Mouse (Mus musculus) hindbrain, embryonic 15.5 days (tissue): ENCODE measurements around the gene Arhgap35. TPM values are rescaled to one million over a fixed set of nuclear protein-coding genes. Genes with fewer than 3 reads are reported as not detected.

ENCODE experiments used
- ATAC-seq: fragments of 200-750 bp; cut with Nextera tagmentation; 2 replicates; pipeline ENCODE4 v1.8.0; 2017; ENCODE audit warnings: low read depth, moderate number of reproducible peaks, moderate TSS enrichment; ENCODE audit not compliant: low FRiP score
- H3K27ac ChIP-seq: fragments of 300-500 bp; sonication (generic); replicated peaks from 2 replicates; pipeline ENCODE4 v1.5.1; 2015; ENCODE audit warnings: mild to moderate bottlenecking, inconsistent platforms
- H3K27me3 ChIP-seq: fragments of 300-500 bp; sonication (generic); 2 replicates; pipeline ENCODE4 v1.6.1; 2015; ENCODE audit warnings: control low read depth, inconsistent platforms
- H3K36me3 ChIP-seq: fragments of 300-500 bp; sonication (generic); 2 replicates; pipeline ENCODE4 v1.6.1; 2015; ENCODE audit warnings: control low read depth, inconsistent platforms
- H3K4me1 ChIP-seq: fragments of 300-500 bp; sonication (generic); replicated peaks from 2 replicates; pipeline ENCODE4 v1.6.1; 2015; ENCODE audit warnings: control low read depth, inconsistent platforms
- H3K4me2 ChIP-seq: fragments of 300-500 bp; sonication (generic); 2 replicates; pipeline ENCODE4 v1.6.1; 2015; ENCODE audit warnings: moderate library complexity, mild to moderate bottlenecking, inconsistent platforms
- H3K4me3 ChIP-seq: fragments of 300-500 bp; sonication (generic); 2 replicates; pipeline ENCODE4 v1.5.1; 2015; ENCODE audit warnings: mild to moderate bottlenecking, inconsistent platforms
- H3K9ac ChIP-seq: fragments of 300-500 bp; sonication (generic); 2 replicates; pipeline ENCODE4 v1.6.1; 2015; ENCODE audit warnings: inconsistent platforms
- H3K9me3 ChIP-seq: fragments of 300-500 bp; sonication (generic); 2 replicates; pipeline ENCODE4 v1.6.1; 2016; ENCODE audit warnings: control low read depth, inconsistent platforms
- WGBS: fragments of 180-500 bp; shearing (Covaris S2); methylation state at CpG from one replicate; pipeline ENCODE4 v1.1.7; 2015; 5-methylcytosine and 5-hydroxymethylcytosine counted together
- polyA plus RNA-seq: library from polyadenylated mRNA; unstranded; fragments of >200 nt; fragmentation: Nextera tagmentation; extraction: Ambion mirVana; gene quantifications from 2 replicates; pipeline ENCODE4 v1.2.1, GENCODE M21; 2015

Gene Arhgap35
- polyA plus RNA-seq, 1 experiment from 2014 or later: 33.0 TPM

DNA sequence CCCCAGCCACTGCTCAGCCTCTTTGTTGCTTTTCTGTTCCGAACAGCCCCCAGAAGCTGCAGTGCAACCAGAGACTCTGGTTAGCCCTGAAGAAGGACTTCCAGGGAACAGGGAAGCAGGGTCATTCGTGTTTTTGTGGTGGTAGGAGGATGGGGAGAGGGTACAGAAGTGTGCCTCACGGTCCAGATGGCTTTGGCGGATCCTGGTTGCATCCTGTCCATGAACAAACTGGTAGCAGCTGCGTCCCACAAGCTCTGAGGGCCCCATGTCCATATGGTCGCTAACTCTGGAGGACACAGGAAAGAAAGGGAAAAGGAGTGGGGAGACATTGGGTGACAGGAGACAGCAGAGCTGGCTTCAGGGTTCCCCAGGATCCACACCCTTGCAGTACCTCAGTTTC is 153.6 kb downstream of the Arhgap35 start:
- H3K36me3 ChIP-seq: 0 out of 2 replicates have a peak, but pooled peaks cover 2% of the 10 kb centered on the region
- H3K27ac ChIP-seq: no peak overlapping the region
- H3K9me3 ChIP-seq: no peaks in the 10 kb centered on the region
- H3K4me2 ChIP-seq: no peak overlapping the region
- ATAC-seq: no peak
- 61% methylated on average over 6 of the region's 6 CpGs for whole genome bisulfite sequencing
- peaks cover 2% of the 10 kb centered on the region; the same call in 1 of the 2 replicates for H3K27me3 ChIP-seq
- H3K4me1 ChIP-seq: no peaks in the 10 kb centered on the region
- H3K9ac ChIP-seq: no peak overlapping the region
- no peak overlapping the region for H3K4me3 ChIP-seq

DNA sequence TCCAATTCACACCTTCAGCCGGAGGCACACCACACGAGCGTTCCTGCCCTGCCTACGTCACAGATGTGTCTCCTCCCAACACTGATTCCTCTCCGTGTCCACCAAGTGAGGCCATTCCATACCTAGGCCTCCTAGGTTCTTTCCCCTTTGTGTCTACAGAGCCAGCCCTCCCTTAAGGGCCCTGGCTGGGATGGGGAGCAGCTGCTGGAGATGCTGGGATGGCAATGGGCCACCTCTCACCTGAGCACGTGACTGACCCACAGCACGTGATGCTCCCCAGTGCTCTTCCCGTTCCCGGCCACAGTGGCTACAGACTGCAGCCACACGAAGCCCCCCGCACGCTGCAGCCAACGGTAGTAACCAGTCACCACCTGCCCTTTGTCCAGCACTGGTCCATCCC is 154.2 kb downstream of the Arhgap35 start:
- no peak overlapping the region for H3K9ac ChIP-seq
- WGBS: 76% methylated on average over 13 of the region's 13 CpGs
- ATAC-seq: no peak

DNA sequence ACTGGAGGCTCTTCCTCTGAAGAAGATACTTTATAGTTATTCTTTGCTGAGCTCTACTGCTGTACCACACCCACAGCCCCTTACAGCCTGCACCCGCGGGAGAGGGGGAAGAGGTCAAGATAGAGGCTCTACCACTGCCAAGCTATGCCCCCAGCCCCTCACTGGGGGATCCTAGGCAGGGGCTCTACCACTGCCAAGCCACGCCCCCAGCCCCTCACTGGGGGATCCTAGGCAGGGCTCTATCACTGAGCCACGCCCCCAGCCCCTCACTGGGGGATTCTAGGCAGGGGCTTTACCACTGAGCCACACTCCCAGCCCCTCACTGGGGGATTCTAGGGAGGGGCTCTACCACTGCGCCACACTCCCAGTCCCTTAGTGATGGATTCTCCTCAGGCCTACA is 158.5 kb downstream of the Arhgap35 start:
- Histone ChIP-seq H3K4me3 (no peak overlapping the region), H3K36me3 (0 out of 2 replicates have a peak, but pooled peaks cover 4% of the 10 kb centered on the region), H3K27me3 (peaks cover 2% of the 10 kb centered on the region; the same call in 1 of the 2 replicates), H3K9ac (no peak overlapping the region), H3K9me3 (no peaks in the 10 kb centered on the region), H3K4me1 (peaks cover 7% of the 10 kb centered on the region), H3K4me2 (no peak overlapping the region), H3K27ac (no peak overlapping the region)
- ATAC-seq: no peak
- 92% methylated on average over 4 of the region's 5 CpGs for WGBS

More for the DNA sequence above, 154.2 kb downstream of the Arhgap35 start:
- Histone ChIP-seq H3K4me3 (no peak overlapping the region), H3K4me1 (no peaks in the 10 kb centered on the region), H3K36me3 (0 out of 2 replicates have a peak, but pooled peaks cover 4% of the 10 kb centered on the region), H3K4me2 (no peak overlapping the region), H3K9me3 (no peaks in the 10 kb centered on the region), H3K27ac (no peak overlapping the region), H3K27me3 (peaks cover 2% of the 10 kb centered on the region; the same call in 1 of the 2 replicates)

DNA sequence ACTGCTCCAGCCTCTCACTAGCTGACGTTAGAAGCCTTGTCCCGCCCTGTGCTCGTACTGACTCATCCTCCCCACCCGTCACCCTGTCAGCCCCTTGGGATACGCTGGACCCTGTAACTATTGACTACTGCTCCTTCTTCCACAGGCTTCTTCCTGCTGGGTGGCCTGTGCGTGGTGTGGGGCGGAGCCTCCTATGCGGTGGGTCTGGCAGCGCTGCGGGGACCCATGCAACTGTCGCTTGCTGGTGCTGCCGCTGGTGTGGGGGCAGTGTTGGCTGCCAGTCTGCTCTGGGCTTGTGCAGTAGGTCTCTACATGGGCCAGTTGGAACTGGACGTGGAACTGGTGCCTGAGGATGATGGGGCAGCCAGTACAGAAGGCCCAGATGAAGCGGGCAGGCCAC is 159.8 kb downstream of the Arhgap35 start:
- H3K36me3 ChIP-seq: 0 out of 2 replicates have a peak, but pooled peaks cover 4% of the 10 kb centered on the region
- no peak overlapping the region for H3K4me3 ChIP-seq
- WGBS: 94% methylated on average over 14 of the region's 14 CpGs
- peaks cover 7% of the 10 kb centered on the region for H3K4me1 ChIP-seq
- H3K9me3 ChIP-seq: no peaks in the 10 kb centered on the region
- H3K27me3 ChIP-seq: no peaks in the 10 kb centered on the region
- no peak overlapping the region for H3K4me2 ChIP-seq
- no peak overlapping the region for H3K27ac ChIP-seq
- H3K9ac ChIP-seq: no peak overlapping the region
- ATAC-seq: no peak

DNA sequence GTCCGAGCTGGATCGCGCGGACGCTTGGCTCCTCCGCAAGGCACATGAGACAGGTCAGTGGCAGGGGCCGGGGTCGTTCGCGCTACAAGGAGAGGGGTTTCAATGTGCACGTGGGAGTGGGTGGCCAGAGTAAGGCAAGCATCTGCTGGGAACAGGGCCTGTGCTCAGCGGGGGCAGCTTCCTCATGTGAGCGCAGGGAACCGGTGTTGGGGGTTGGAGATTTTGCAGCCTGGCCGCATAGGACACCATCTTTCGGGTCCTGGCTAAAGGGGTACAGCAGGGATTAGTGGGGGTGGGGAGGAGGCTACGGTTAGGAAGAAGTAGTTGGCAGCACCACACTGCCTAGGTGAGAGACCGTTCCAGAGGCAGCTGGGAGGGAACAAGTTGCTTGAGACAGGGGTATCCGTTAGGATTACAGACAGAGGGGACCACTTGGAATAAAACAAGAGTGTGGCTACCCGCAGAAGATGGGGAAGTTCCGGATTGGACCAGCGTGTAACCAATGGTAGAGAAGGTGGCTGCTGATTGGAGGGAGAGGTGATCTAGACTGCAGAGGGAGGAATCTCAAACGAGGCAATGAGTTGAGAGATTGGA is 161.6 kb downstream of the Arhgap35 start:
- H3K9ac ChIP-seq: peak overlapping the region; percentile 60
- WGBS: under 1% methylated on average over 23 of the region's 23 CpGs
- H3K4me2 ChIP-seq: peak overlapping the region; percentile 85
- H3K4me3 ChIP-seq: peak overlapping the region; percentile 81
- peak; percentile 77 for ATAC-seq
- H3K27ac ChIP-seq: peak overlapping the region; percentile 70
- no peaks in the 10 kb centered on the region for H3K27me3 ChIP-seq
- H3K4me1 ChIP-seq: peaks cover 7% of the 10 kb centered on the region
- 0 out of 2 replicates have a peak, but pooled peaks cover 4% of the 10 kb centered on the region for H3K36me3 ChIP-seq
- no peaks in the 10 kb centered on the region for H3K9me3 ChIP-seq

DNA sequence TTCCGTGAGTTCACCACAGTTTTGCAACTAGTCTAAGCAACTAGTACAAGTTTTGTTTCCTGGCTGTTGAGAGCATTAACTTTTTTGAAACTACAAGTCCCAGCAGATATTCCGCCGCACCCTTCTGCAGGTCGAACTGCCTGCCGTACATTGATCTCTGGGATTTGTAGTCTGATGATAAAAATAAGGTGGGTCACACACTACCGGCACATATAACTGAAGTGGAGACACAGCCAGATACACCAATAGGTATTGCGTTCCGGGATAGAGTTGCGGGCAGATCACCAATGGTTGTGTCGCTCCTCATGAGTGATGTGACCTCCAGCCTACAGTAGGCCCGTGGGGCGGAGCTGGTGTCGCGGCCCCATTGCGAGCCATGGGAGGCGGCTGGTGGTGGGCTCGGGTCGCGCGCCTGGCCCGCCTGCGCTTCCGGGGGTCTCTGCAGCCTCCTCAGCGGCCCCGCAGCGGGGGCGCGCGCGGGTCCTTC is 162.2 kb downstream of the Arhgap35 start, which contains the start of gene Tmem160:
Gene Tmem160, plus strand, starts transcription at position 193 of the 487 bp plus-strand sequence.
- peaks cover 7% of the 10 kb centered on the region for H3K4me1 ChIP-seq
- no peaks in the 10 kb centered on the region for H3K9me3 ChIP-seq
- H3K9ac ChIP-seq: peak within 1 kb of the TSS; percentile 60
- H3K36me3 ChIP-seq: 0 out of 2 replicates have a peak, but pooled peaks cover 4% of the 10 kb centered on the region
- peak within 1 kb of the TSS; percentile 85 for H3K4me2 ChIP-seq
- no peaks in the 10 kb centered on the region for H3K27me3 ChIP-seq
- WGBS: 1% methylated on average over 26 of the region's 30 CpGs
- H3K4me3 ChIP-seq: peak within 1 kb of the TSS; percentile 81
- peak; percentile 98 for ATAC-seq
- H3K27ac ChIP-seq: peak within 1 kb of the TSS; percentile 70

DNA sequence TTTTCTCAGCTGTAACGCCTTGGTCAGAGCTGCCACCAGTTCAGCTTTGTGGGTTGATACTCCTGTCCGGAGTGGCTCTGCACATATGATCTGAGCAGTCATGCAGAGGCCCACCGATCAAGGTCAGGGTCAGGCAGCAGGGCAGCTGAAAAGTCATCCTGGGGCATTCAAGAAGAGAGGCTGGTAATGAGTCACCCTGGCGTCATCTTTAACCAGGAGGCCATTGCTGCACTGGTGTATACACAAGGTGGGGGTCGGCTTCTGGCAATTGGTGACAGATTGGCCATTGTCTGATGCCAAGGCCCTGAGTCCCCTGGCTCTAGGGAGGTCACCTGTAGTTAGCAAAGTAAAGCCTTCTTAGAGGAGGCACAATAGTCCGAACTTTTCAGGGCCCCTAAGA is 163.1 kb downstream of the Arhgap35 start:
- Histone ChIP-seq H3K4me2 (no peak overlapping the region), H3K4me1 (peaks cover 7% of the 10 kb centered on the region), H3K27me3 (no peaks in the 10 kb centered on the region), H3K27ac (no peak overlapping the region), H3K36me3 (0 out of 2 replicates have a peak, but pooled peaks cover 4% of the 10 kb centered on the region), H3K9me3 (no peaks in the 10 kb centered on the region), H3K9ac (no peak overlapping the region), H3K4me3 (no peak overlapping the region)
- WGBS: 87% methylated on average over 6 of the region's 6 CpGs
- no peak for ATAC-seq

Other genes starting within 250 kb of the Arhgap35 start
- 251 and 261 TPM in 2 replicates for gene Sae1, start 227.2 kb downstream of the Arhgap35 start, polyA plus RNA-seq
- 17.5 and 17.6 TPM in 2 replicates for gene Zc3h4, start 214.1 kb downstream of the Arhgap35 start, polyA plus RNA-seq
- 67.8 and 75.6 TPM in 2 replicates for gene Tmem160, start 162.2 kb downstream of the Arhgap35 start, polyA plus RNA-seq
- gene Npas1, start 137.3 kb downstream of the Arhgap35 start, polyA plus RNA-seq: 4.4 and 5.0 TPM in 2 replicates
- gene Ceacam15, start 60.7 kb upstream of the Arhgap35 start, polyA plus RNA-seq: not detected in 2 replicates
- gene Ceacam9, start 106.9 kb upstream of the Arhgap35 start, polyA plus RNA-seq: 0.14 TPM in 1 of 2 replicates, not detected in the other
- gene Ap2s1, start 123.4 kb upstream of the Arhgap35 start, polyA plus RNA-seq: 444 and 451 TPM in 2 replicates
- 11.6 and 13.7 TPM in 2 replicates for gene Slc1a5, start 166.3 kb upstream of the Arhgap35 start, polyA plus RNA-seq
- gene Strn4, start 200.9 kb upstream of the Arhgap35 start, polyA plus RNA-seq: 171 and 184 TPM in 2 replicates
- gene Fkrp, start 201.7 kb upstream of the Arhgap35 start, polyA plus RNA-seq: 46.5 and 50.9 TPM in 2 replicates
- 6.2 and 6.7 TPM in 2 replicates for gene Prkd2, start 227.9 kb upstream of the Arhgap35 start, polyA plus RNA-seq